Mouse (Mus musculus): ENCODE results near the gene Zfp57.

- TF ChIP-seq POLR2A (IDR thresholded peaks at IDR 0.05; ENCODE audit: low read depth, low read length) (no peak), CTCF (IDR thresholded peaks at IDR 0.05; ENCODE audit: borderline replicate concordance, insufficient read depth, low read length) (no peak)
These were observed 11.5 kb upstream of the Zfp57 start, which contains the start of gene H2-M5 for GRCm38 (mm10) chr17:36989437-36989836.

Data from embryonic fibroblast, embryonic 13.5 days (primary cell).